Mouse (Mus musculus) spleen, adult 2 months (tissue): ENCODE results near the gene Pdgfa. TPM values are rescaled to one million over a fixed set of nuclear protein-coding genes. Genes with fewer than 3 reads are reported as not detected.

Experiments
- DNase-seq, 2 experiments: peaks; one replicate each; pipeline versions ENCODE4 v3.0.0 to v3.0.0-alpha.2; 2012 to 2021; ENCODE audit warnings: low spot score in 2 of 2, low read depth in 1 of 2
- H3K27ac ChIP-seq: fragments of 200-500 bp; 2 replicates; pipeline ENCODE4 v1.5.1; 2012; ENCODE audit warnings: low read length, inconsistent platforms; ENCODE audit not compliant: insufficient read depth
- H3K27me3 ChIP-seq: fragments of 200-500 bp; 2 replicates; pipeline ENCODE4 v1.6.1; 2012; ENCODE audit warnings: mild to moderate bottlenecking, moderate library complexity, low read length, inconsistent platforms; ENCODE audit not compliant: control insufficient read depth, insufficient read depth
- H3K36me3 ChIP-seq: fragments of 200-500 bp; 2 replicates; pipeline ENCODE4 v1.6.1; 2012; ENCODE audit warnings: mild to moderate bottlenecking, low read length, inconsistent platforms; ENCODE audit not compliant: control insufficient read depth, insufficient read depth
- H3K4me1 ChIP-seq: fragments of 200-500 bp; 2 replicates; pipeline ENCODE4 v1.6.1; 2011; ENCODE audit warnings: inconsistent platforms; ENCODE audit not compliant: control insufficient read depth, insufficient read depth, insufficient read length
- H3K4me3 ChIP-seq: fragments of 200-500 bp; 2 replicates; pipeline ENCODE4 v1.5.1; 2011; ENCODE audit warnings: mild to moderate bottlenecking, inconsistent platforms; ENCODE audit not compliant: insufficient read depth, insufficient read length; ENCODE audit errors: extremely low read depth
- CTCF ChIP-seq: fragments of 200-500 bp; IDR thresholded peaks from 2 replicates; pipeline ENCODE4 v1.5.1; 2011; ENCODE audit warnings: mild to moderate bottlenecking, inconsistent platforms; ENCODE audit not compliant: insufficient read depth, insufficient read length, insufficient replicate concordance; ENCODE audit errors: extremely low read depth
- POLR2A ChIP-seq: fragments of 200-500 bp; IDR thresholded peaks from 2 replicates; pipeline ENCODE4 v1.6.1; 2011; ENCODE audit warnings: low read depth, low read length, inconsistent platforms
- WGBS: fragments of 180-500 bp; shearing (Covaris S2); methylation state at CpG from one replicate; pipeline ENCODE4 v1.1.7; 2018; 5-methylcytosine and 5-hydroxymethylcytosine counted together
- polyA plus RNA-seq: library from polyadenylated mRNA; depleted of rRNA; stranded (reverse); fragments of >200 nt; gene quantifications from 2 replicates; pipeline ENCODE4 v1.2.3, GENCODE M21; 2012; rRNA removed

The Pdgfa gene
- polyA plus RNA-seq, 1 experiment = 7.1 TPM

- DNase-seq = no peak
- Histone ChIP-seq H3K27me3 (no peaks in the 10 kb centered on the region), H3K36me3 (no peaks in the 10 kb centered on the region), H3K4me1 (no peaks in the 10 kb centered on the region), H3K4me3 (no peak overlapping the region), H3K27ac (no peak overlapping the region)
- 11% methylated on average over 6 of the region's 6 CpGs for WGBS
- TF ChIP-seq POLR2A (no peak), CTCF (no peak)
These were observed 62.6 kb downstream of the Pdgfa start for GRCm38 (mm10) chr5:138934540-138934939.

- WGBS = 39% methylated on average over 18 of the region's 18 CpGs
- Histone ChIP-seq H3K27me3 (no peaks in the 10 kb centered on the region), H3K27ac (no peak overlapping the region), H3K4me1 (no peaks in the 10 kb centered on the region), H3K36me3 (no peaks in the 10 kb centered on the region), H3K4me3 (no peak overlapping the region)
- TF ChIP-seq CTCF (no peak), POLR2A (no peak)
- DNase-seq = no peak
These were observed 64.4 kb downstream of the Pdgfa start for GRCm38 (mm10) chr5:138932460-138933432.

- Histone ChIP-seq H3K4me1 (no peaks in the 10 kb centered on the region), H3K4me3 (no peak overlapping the region), H3K27ac (no peak overlapping the region), H3K27me3 (no peaks in the 10 kb centered on the region), H3K36me3 (no peaks in the 10 kb centered on the region)
- WGBS = 47% methylated on average over 13 of the region's 13 CpGs
- DNase-seq = no peak
- TF ChIP-seq POLR2A (no peak), CTCF (no peak)
These were observed 65.3 kb downstream of the Pdgfa start for GRCm38 (mm10) chr5:138931836-138932235.

- no peaks in the 10 kb centered on the region for H3K27me3 ChIP-seq
- WGBS = 93% methylated on average over 10 of the region's 10 CpGs
- no peak overlapping the region for H3K27ac ChIP-seq
- TF ChIP-seq CTCF (no peak), POLR2A (no peak)
- no peaks in the 10 kb centered on the region for H3K36me3 ChIP-seq
- H3K4me1 ChIP-seq = no peaks in the 10 kb centered on the region
- no peak for DNase-seq
- no peak overlapping the region for H3K4me3 ChIP-seq
These were observed 67.2 kb downstream of the Pdgfa start for GRCm38 (mm10) chr5:138929879-138930507.

Other genes starting within 250 kb of the Pdgfa start
- 6.5 and 8.7 TPM in 2 replicates for gene Fam20c, start 242.9 kb downstream of the Pdgfa start, polyA plus RNA-seq
- gene Gm5294, start 177.3 kb downstream of the Pdgfa start, polyA plus RNA-seq = not detected in 2 replicates
- 6.4 and 9.4 TPM in 2 replicates for gene Prkar1b, start 152.6 kb upstream of the Pdgfa start, polyA plus RNA-seq
- 15.9 and 27.4 TPM in 2 replicates for gene Dnaaf5, start 152.9 kb upstream of the Pdgfa start, polyA plus RNA-seq
- 23.8 and 24.7 TPM in 2 replicates for gene Sun1, start 203.3 kb upstream of the Pdgfa start, polyA plus RNA-seq